Mouse (Mus musculus): ENCODE results near the gene Dnajc2.

DNA sequence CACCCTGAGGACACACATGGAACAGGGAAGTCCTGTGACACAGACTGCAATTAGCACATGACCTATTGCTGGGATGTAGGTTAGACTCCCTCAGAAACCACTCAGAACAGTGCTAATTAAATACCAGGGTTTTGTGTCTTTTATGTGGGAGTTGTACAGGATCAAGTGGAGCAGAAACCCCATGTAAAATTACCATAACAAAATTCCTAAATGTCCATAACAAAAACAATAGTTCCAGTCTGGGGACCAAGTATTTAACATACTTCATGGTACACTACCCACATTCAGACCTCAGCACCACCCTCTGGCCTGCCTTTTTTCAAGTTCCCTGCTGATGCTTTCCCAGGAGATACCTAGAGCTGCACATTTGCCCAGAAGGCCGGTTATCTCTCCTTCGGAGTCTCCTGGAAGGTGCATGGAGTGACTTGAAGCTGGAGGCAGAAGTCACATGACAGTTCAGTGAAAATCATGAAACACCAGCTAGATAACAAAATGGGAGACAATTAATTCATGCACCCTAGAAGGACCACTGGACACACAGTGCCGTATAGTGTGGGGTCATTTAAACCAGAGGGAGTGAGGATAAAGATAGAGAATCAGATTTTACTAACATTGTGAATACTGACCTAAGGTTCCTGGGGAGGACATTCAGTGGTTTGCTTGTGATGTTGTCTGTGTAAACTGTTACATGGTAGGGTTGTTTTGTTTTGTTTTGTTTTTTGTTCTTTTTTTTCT is 52.7 kb downstream of the Dnajc2 start:
- TF ChIP-seq CTCF (IDR thresholded peaks at IDR 0.05; ENCODE audit: extremely low read depth, insufficient read depth, insufficient read length, insufficient replicate concordance) (no peak), POLR2A (IDR thresholded peaks at IDR 0.05; ENCODE audit: low read depth, low read length) (no peak)

Data from spleen, adult 2 months (tissue).